8 mouse cellular contexts compared by ENCODE assay signal in the genomic region with DNA sequence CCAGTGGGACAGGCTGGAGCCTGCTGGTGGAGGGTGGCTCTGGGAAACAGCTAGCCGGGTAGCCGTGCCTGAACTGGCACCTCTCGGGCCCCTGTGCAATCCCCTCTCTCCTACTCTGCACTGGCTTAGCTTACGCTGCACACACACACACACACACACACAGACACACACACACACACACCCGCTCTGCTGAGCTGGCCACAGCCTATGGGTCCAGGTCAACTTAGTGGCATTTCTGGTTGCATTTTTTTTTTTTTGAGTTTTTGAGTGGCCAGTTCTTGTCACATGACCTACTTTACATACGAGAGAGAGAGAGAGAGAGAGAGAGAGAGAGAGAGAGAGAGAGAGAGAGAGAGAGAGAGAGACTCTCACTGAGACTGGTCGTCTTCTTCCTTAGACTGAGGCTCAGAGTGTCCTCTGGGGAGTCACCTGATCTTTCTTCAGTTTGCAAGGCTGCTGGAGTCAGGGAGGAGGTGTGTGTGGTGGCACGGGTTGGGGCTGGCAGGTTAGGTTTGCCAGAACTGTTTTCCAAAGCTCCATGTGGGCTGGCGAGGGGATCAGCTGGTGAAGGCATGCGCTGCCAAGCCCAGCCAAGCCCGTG. TPM values are rescaled to one million over a fixed set of nuclear protein-coding genes. Genes with fewer than 3 reads are reported as not detected.
DNase-seq lines count a peak whose midpoint lies in the region; ATAC-seq and TF ChIP-seq lines count a peak whose summit lies in the region.

No protein-coding gene starts in this region.

- H3K27me3 ChIP-seq in hindbrain, postnatal 0 days (ENCODE audit: insufficient read depth, low read length), result no peaks in the 10 kb centered on the region
- no peaks in the 10 kb centered on the region for H3K27me3 ChIP-seq in stomach, embryonic 16.5 days (ENCODE audit: control insufficient read depth, insufficient read depth, low read length)

- H3K4me1 ChIP-seq in hindbrain, postnatal 0 days (ENCODE audit: insufficient read depth, low read length), result peaks cover 46% of the 10 kb centered on the region
- H3K4me1 ChIP-seq in stomach, embryonic 16.5 days (ENCODE audit: control insufficient read depth, insufficient read depth, low read length), result peaks cover 60% of the 10 kb centered on the region

- H3K27ac ChIP-seq in gastrocnemius, adult 2 months, result peak overlapping the region; percentile 99
- H3K27ac ChIP-seq in hindbrain, postnatal 0 days, result peak overlapping the region; percentile 51; the same call in 1 of the 2 replicates
- H3K27ac ChIP-seq in stomach, embryonic 16.5 days (ENCODE audit: low read length), result peak overlapping the region; percentile 24; the same call in 1 of the 2 replicates

- peak overlapping the region; percentile 18; the same call in 1 of the 2 replicates for H3K4me2 ChIP-seq in hindbrain, postnatal 0 days (ENCODE audit: low read depth, low read length)
- no peak overlapping the region for H3K4me2 ChIP-seq in stomach, embryonic 16.5 days (ENCODE audit: low read depth, low read length)

- no peak for TF ChIP-seq CTCF in gastrocnemius, adult 2 months (IDR thresholded peaks at IDR 0.05)
- TF ChIP-seq CTCF in hindbrain, postnatal 0 days (IDR thresholded peaks at IDR 0.05; ENCODE audit: low read depth), result no peak

- DNase-seq in gastrocnemius, adult 2 months, result peak; percentile 78
- no peak for DNase-seq in gastrocnemius, postnatal 4 days (ENCODE audit: low spot score in 2 of 2)
- peak; percentile 56 for DNase-seq in right cerebral cortex, adult 18-20 months
- no peak for DNase-seq in right cerebral cortex, postnatal 36 days (ENCODE audit: low spot score in 2 of 2)
- peak; percentile 60 for DNase-seq in hindbrain, postnatal 0 days (ENCODE audit: low spot score)
- no peak for DNase-seq in ovary, postnatal 10 days (ENCODE audit: low spot score)
- DNase-seq in right cerebral cortex, adult 2 months (ENCODE audit: low spot score in 2 of 2), result no peak

- no peak for ATAC-seq in hindbrain, postnatal 0 days
- no peak for ATAC-seq in stomach, embryonic 16.5 days (ENCODE audit: insufficient read depth, low FRiP score)

- H3K36me3 ChIP-seq in hindbrain, postnatal 0 days (ENCODE audit: insufficient read depth, low read length), result peaks cover 5% of the 10 kb centered on the region; the same call in 1 of the 2 replicates
- H3K36me3 ChIP-seq in stomach, embryonic 16.5 days (ENCODE audit: control insufficient read depth, insufficient read depth, low read length), result no peaks in the 10 kb centered on the region

- WGBS in hindbrain, postnatal 0 days, result 25% methylated on average over 11 of the region's 11 CpGs
- 53% methylated on average over 11 of the region's 11 CpGs for WGBS in stomach, embryonic 16.5 days

- intact Hi-C loops in gastrocnemius, adult 2 months (cut with DNase I), result no loop called here

- no peak overlapping the region for H3K9ac ChIP-seq in hindbrain, postnatal 0 days (replicated peaks; ENCODE audit: low read length)
- peak overlapping the region; percentile 27; the same call in 1 of the 2 replicates for H3K9ac ChIP-seq in stomach, embryonic 16.5 days (ENCODE audit: low read length)

- H3K4me3 ChIP-seq in gastrocnemius, adult 2 months, result peak overlapping the region; percentile 93
- H3K4me3 ChIP-seq in hindbrain, postnatal 0 days (ENCODE audit: low read length), result no peak overlapping the region
- no peak overlapping the region for H3K4me3 ChIP-seq in stomach, embryonic 16.5 days (replicated peaks; ENCODE audit: low read length)

- H3K9me3 ChIP-seq in hindbrain, postnatal 0 days (ENCODE audit: low read length), result no peaks in the 10 kb centered on the region
- no peaks in the 10 kb centered on the region for H3K9me3 ChIP-seq in stomach, embryonic 16.5 days (replicated peaks; ENCODE audit: control insufficient read depth, low read length)

RNA-seq across cellular contexts. Expression of gene Sec14l1, which starts 3.9 kb away (rescaled TPM):
- 10 to 100 TPM; 52.3 to 52.8 TPM for total RNA-seq in gastrocnemius, adult 2 months (2021)
- 100 to 1,000 TPM; 134 to 144 TPM for total RNA-seq in gastrocnemius, postnatal 4 days (2021)
- 69.1 and 74.1 TPM in 2 replicates for total RNA-seq in hindbrain, postnatal 0 days (2014; rRNA removed)
- polyA plus RNA-seq in hindbrain, postnatal 0 days (2015; fragmentation: Nextera tagmentation; extraction: Ambion mirVana), result 47.0 and 47.3 TPM in 2 replicates
- 61.7 and 62.5 TPM in 2 replicates for polyA plus RNA-seq in stomach, embryonic 16.5 days (2015; fragmentation: Nextera tagmentation; extraction: Ambion mirVana)

Comparison
In these comparisons a context has a peak if more than half of its experiments do, and no peak if none do; other contexts are left out.
1. DNase-seq: peak in gastrocnemius, adult 2 months (single experiment), right cerebral cortex, adult 18-20 months (single experiment) and hindbrain, postnatal 0 days (single experiment); none in gastrocnemius, postnatal 4 days (0 of 2), right cerebral cortex, postnatal 36 days (0 of 2), ovary, postnatal 10 days (single experiment) and right cerebral cortex, adult 2 months (0 of 2).
2. H3K27ac ChIP-seq: peak in every context shown above with its lines; median percentile 99 in gastrocnemius, adult 2 months; 51 in hindbrain, postnatal 0 days; 24 in stomach, embryonic 16.5 days.